In genomic region chr14:25628448-25629099, GRCm38 (mm10) we compare ENCODE assay signal across 11 mouse cellular contexts.
DNase-seq lines count a peak whose midpoint lies in the region; ATAC-seq lines count a peak whose summit lies in the region.
"Had no signal": no experiment of that assay in that cellular context is flagged by ENCODE, and none has a peak within 500 bp of the region (broad histone marks: within the 10 kb centered on the region; RNA-seq: fewer than 3 reads in every experiment).

No protein-coding gene starts in this region.

- peak; percentile 53 to 54 for DNase-seq in cerebellum, postnatal 25 days
- no peak for DNase-seq in cerebellum, postnatal 14 days
- DNase-seq in hindbrain, embryonic 10.5 days (ENCODE audit: low spot score) = no peak
- no peak for DNase-seq in hindbrain, embryonic 14.5 days (ENCODE audit: low spot score)
- peak; percentile 91 for DNase-seq in 416B (ENCODE audit: low read depth)
- DNase-seq in layer of hippocampus, adult 9-10 months (ENCODE audit: low spot score) = no peak
- no peak for DNase-seq in gastrocnemius, postnatal 25 days
- DNase-seq: adrenal gland, postnatal 14 days; lung, postnatal 10 days had no signal

- H3K4me2 ChIP-seq in hindbrain, embryonic 14.5 days (replicated peaks) = no peak overlapping the region
- H3K4me2 ChIP-seq in hindbrain, embryonic 13.5 days = no peak overlapping the region
- H3K4me2 ChIP-seq: limb, embryonic 13.5 days had no signal

- H3K9ac ChIP-seq in hindbrain, embryonic 14.5 days = no peak overlapping the region
- H3K9ac ChIP-seq in hindbrain, embryonic 13.5 days = no peak overlapping the region
- H3K9ac ChIP-seq: limb, embryonic 13.5 days had no signal

- H3K9me3 ChIP-seq in hindbrain, embryonic 10.5 days = no peaks in the 10 kb centered on the region
- H3K9me3 ChIP-seq in hindbrain, embryonic 14.5 days (ENCODE audit: control insufficient read depth, low read length) = no peaks in the 10 kb centered on the region
- H3K9me3 ChIP-seq in hindbrain, embryonic 13.5 days = no peaks in the 10 kb centered on the region
- H3K9me3 ChIP-seq: limb, embryonic 13.5 days had no signal

- H3K27ac ChIP-seq in hindbrain, embryonic 10.5 days = peak overlapping the region; percentile 23; the same call in 1 of the 2 replicates
- H3K27ac ChIP-seq in hindbrain, embryonic 14.5 days = no peak overlapping the region
- peak overlapping the region; percentile 18; the same call in 1 of the 2 replicates for H3K27ac ChIP-seq in hindbrain, embryonic 13.5 days
- H3K27ac ChIP-seq: limb, embryonic 13.5 days had no signal

- H3K36me3 ChIP-seq in hindbrain, embryonic 10.5 days = peaks cover 94% of the 10 kb centered on the region
- H3K36me3 ChIP-seq in hindbrain, embryonic 14.5 days (replicated peaks; ENCODE audit: control insufficient read depth, insufficient read depth) = peaks cover 14% of the 10 kb centered on the region
- peaks cover 33% of the 10 kb centered on the region for H3K36me3 ChIP-seq in hindbrain, embryonic 13.5 days

- 85% methylated on average over 5 of the region's 5 CpGs for WGBS in hindbrain, embryonic 10.5 days
- 90% methylated on average over 5 of the region's 5 CpGs for WGBS in hindbrain, embryonic 14.5 days
- 87% methylated on average over 5 of the region's 5 CpGs for WGBS in hindbrain, embryonic 13.5 days

- no peak for ATAC-seq in hindbrain, embryonic 14.5 days (ENCODE audit: low FRiP score)
- no peak for ATAC-seq in hindbrain, embryonic 13.5 days (ENCODE audit: low FRiP score)

- no peaks in the 10 kb centered on the region for H3K27me3 ChIP-seq in hindbrain, embryonic 10.5 days (ENCODE audit: insufficient read depth, poor library complexity, severe bottlenecking)
- no peaks in the 10 kb centered on the region for H3K27me3 ChIP-seq in hindbrain, embryonic 14.5 days (ENCODE audit: control insufficient read depth, insufficient read depth, low read length)
- H3K27me3 ChIP-seq in hindbrain, embryonic 13.5 days = no peaks in the 10 kb centered on the region
- H3K27me3 ChIP-seq: limb, embryonic 13.5 days had no signal

- H3K4me3 ChIP-seq in hindbrain, embryonic 10.5 days = no peak overlapping the region
- no peak overlapping the region for H3K4me3 ChIP-seq in hindbrain, embryonic 14.5 days (replicated peaks; ENCODE audit: low read length)
- no peak overlapping the region for H3K4me3 ChIP-seq in hindbrain, embryonic 13.5 days
- H3K4me3 ChIP-seq: limb, embryonic 13.5 days had no signal

- peaks cover 72% of the 10 kb centered on the region for H3K4me1 ChIP-seq in hindbrain, embryonic 10.5 days (replicated peaks)
- H3K4me1 ChIP-seq in hindbrain, embryonic 14.5 days (replicated peaks; ENCODE audit: control insufficient read depth, insufficient read depth, low read length) = peaks cover 21% of the 10 kb centered on the region
- H3K4me1 ChIP-seq in hindbrain, embryonic 13.5 days (replicated peaks) = peaks cover 96% of the 10 kb centered on the region

Comparison
In these comparisons a context has a peak if more than half of its experiments do, and no peak if none do; other contexts are left out.
1. DNase-seq: peak in cerebellum, postnatal 25 days (2 of 2) and 416B (single experiment); none in cerebellum, postnatal 14 days (0 of 2), hindbrain, embryonic 10.5 days (single experiment), hindbrain, embryonic 14.5 days (single experiment), layer of hippocampus, adult 9-10 months (single experiment) and gastrocnemius, postnatal 25 days (single experiment).